Mouse (Mus musculus) splenic B cell, adult 2 months (primary cell): ENCODE results near the gene Dbp.

ENCODE experiments used
- DNase-seq: peaks from one replicate; pipeline ENCODE4 v3.0.0-alpha.2; 2011; ENCODE audit warnings: low read depth, low spot score
- H3K27me3 ChIP-seq: 2 replicates; pipeline ENCODE4 v1.6.1; 2012; ENCODE audit warnings: mild to moderate bottlenecking, low read length, moderate library complexity, mixed read lengths; ENCODE audit not compliant: control insufficient read depth, poor library complexity, insufficient read depth, severe bottlenecking
- H3K36me3 ChIP-seq: 2 replicates; pipeline ENCODE4 v1.6.1; 2012; ENCODE audit warnings: mild to moderate bottlenecking, low read length, moderate library complexity, mixed read lengths; ENCODE audit not compliant: control insufficient read depth, poor library complexity, insufficient read depth, severe bottlenecking

Dbp gene

DNA sequence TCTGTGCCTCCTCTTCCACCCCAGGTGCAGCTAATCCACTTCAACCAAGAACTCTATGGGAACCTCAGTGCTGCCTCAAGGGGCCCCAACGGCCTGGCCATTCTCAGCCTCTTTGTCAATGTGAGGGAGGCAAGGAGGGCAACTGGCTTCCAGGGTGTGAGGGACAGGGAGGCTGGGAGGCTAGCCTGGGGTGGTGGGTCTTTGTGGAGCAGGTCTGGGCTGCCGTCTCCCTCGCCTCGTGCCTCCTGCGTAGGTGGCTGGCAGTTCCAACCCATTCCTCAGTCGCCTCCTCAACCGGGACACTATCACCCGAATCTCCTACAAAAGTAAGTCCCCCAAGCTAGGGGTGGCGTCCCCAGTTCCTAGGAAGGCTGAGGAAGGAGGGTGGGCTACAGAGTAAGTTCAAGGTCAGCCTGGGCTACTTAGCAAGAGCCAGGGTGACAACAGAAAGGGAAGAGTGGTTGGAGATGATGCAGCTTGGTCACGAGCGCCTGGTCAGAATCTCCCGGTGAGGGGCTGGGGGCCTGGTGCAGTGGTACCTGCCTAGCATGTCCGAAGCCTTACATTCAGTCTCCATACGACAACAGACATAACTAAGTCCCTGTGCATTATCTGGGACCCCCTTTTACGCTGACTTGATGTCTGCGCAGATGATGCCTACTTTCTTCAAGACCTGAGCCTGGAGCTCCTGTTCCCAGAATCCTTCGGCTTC, 1.9 kb upstream of the Dbp start:
- Histone ChIP-seq H3K36me3 (no peaks in the 10 kb centered on the region), H3K27me3 (no peaks in the 10 kb centered on the region)
- no peak for DNase-seq

- Histone ChIP-seq H3K36me3 (no peaks in the 10 kb centered on the region), H3K27me3 (no peaks in the 10 kb centered on the region)
- no peak for DNase-seq
Observed at GRCm38 (mm10) chr7:45703521-45704033, 1.3 kb upstream of the Dbp start.

DNA sequence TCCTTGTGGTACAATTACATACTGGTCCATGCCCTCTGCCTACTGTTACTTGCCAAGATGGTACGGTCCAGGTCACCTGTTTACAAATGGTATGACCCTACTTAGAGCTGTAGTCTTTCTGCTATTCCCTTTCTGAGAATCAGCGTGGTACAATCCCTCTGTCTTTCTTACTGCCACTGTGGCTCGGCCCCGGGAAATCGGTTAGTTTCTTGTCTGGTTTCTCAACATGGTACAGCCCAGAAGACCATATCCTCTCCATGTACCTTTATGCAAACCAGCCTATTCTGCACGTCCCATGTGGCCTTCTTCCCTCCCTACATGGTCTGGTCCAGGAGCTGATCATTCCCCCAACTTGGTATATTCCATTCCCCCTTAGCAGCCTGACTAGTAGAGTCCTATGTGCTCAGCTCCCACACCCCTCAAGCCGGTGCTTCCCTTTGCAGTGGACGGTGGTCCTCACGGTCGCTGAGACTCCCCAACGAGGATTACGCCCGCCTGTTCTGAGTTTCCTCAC, 785 bp upstream of the Dbp start:
- peak; percentile 79 for DNase-seq
- no peaks in the 10 kb centered on the region for H3K27me3 ChIP-seq
- H3K36me3 ChIP-seq, result no peaks in the 10 kb centered on the region

DNA sequence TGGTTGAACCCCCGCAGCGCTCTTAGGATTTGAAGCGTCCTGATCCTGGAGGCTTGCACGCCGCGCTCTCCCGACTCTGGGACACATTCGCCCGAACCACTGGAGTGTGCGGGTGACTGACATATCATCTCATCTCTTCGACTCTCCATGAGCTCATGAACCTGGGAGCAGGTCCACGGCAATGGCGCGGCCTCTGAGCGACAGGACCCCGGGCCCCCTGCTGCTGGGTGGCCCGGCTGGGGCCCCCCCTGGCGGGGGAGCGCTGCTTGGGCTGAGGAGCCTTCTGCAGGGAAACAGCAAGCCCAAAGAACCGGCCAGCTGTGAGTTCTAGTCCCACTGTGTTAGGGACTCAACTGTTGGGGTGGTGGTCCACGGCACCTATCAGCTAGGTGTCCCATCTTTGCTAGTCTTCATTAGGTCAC, 566 bp downstream of the Dbp start:
- no peaks in the 10 kb centered on the region for H3K27me3 ChIP-seq
- H3K36me3 ChIP-seq, result peaks cover under 1% of the 10 kb centered on the region; the same call in 1 of the 2 replicates
- DNase-seq, result no peak

GRCm38 (mm10) chr7:45705873-45706281, 989 bp downstream of the Dbp start:
- Histone ChIP-seq H3K27me3 (no peaks in the 10 kb centered on the region), H3K36me3 (peaks cover 3% of the 10 kb centered on the region; the same call in 1 of the 2 replicates)
- peak; percentile 32 for DNase-seq

DNA sequence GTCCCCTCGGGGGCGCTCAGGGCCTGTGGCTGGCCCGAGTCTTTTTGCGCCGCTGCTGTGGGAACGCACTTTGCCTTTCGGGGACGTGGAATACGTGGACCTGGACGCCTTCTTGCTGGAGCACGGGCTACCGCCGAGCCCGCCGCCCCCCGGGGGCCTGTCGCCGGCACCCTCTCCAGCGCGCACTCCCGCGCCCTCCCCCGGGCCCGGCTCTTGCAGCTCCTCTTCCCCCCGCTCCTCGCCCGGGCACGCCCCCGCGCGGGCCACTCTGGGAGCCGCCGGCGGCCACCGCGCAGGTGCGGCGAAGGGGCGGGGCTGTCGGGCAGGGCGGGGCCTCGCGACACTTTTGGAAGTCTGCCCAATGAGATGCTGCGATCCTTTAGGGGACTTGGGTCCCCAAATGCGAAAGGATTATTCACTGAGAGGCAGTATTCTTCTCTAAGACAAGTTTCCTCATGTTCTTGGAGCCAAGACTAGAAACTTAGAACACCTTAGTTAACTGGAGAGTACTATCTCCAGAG, 1.9 kb downstream of the Dbp start:
- Histone ChIP-seq H3K27me3 (no peaks in the 10 kb centered on the region), H3K36me3 (peaks cover 3% of the 10 kb centered on the region; the same call in 1 of the 2 replicates)
- DNase-seq, result peak; percentile 90

DNA sequence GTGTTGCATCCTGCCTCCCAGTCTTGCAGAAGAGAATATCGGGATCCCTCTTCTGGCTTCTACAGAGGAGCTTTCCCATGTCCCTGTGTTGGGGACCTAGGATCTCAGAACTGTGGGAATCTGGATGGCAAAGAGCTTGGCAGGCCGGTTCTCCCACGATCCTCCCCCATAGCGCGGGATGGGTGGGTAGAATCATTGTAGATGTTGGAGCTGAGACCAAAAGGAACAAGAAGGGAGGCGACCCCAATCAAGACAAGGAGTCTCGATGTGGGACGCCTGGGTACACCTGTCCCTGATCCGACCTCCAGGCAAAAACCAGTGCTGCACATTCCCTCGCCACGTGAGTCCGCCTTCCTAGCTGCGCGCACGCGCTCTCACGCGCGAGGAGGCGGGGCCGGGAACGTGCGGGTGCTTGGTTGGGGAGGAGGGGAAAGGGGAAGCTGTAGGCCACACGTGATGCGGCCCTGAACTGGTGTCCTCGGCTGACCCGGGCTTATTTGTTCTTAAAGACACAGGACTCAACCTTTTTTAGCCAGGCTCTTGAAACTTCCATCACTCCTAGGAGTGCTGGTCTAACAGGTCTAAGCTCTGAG, 2.6 kb downstream of the Dbp start:
- DNase-seq, result peak; percentile 96
- Histone ChIP-seq H3K27me3 (no peaks in the 10 kb centered on the region), H3K36me3 (peaks cover 5% of the 10 kb centered on the region)

DNA sequence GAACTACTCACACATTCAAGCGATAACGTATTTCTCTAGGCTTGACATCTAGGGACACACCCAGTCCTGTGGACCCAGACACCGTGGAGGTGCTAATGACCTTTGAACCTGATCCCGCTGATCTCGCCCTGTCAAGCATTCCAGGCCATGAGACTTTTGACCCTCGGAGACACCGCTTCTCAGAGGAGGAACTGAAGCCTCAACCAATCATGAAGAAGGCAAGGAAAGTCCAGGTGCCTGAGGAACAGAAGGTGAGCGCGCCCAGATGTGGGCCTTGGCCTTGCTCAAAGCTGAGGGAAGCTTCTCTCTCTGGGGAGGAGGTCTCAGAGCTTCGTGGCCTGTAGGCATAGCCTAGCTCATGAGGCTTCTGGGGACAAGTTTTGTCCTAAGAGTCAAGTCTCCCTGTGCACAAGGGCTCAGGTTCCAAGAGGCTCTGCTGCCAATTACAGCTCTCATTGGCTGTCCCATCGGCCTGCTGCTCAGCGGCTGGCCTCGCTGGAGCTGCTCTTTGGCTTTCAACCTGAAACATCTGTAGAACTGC, 3.4 kb downstream of the Dbp start:
- DNase-seq, result no peak

DNA sequence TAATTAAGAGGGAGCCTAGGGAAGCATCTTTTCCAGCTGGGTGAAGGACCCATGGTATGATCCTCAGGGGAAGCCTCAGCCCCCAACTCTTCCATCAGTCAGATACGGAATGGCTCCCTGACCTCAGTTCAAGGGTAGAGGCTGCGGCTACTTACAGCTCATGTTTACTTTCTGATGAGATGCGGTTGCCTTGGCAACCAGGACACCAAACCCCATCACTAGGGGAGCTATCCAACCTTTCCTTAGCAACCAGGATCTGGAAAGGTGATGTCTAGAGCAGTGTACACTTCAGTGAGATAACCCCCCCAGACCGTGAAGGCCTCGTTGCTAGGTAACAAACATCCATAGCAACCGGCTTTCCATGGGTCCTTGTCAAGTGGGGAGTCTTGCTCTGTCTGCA, 4.1 kb downstream of the Dbp start:
- Histone ChIP-seq H3K36me3 (peaks cover 9% of the 10 kb centered on the region), H3K27me3 (no peaks in the 10 kb centered on the region)
- peak; percentile 43 for DNase-seq

More for the DNA sequence above, 3.4 kb downstream of the Dbp start:
- Histone ChIP-seq H3K36me3 (peaks cover 8% of the 10 kb centered on the region), H3K27me3 (no peaks in the 10 kb centered on the region)

DNA sequence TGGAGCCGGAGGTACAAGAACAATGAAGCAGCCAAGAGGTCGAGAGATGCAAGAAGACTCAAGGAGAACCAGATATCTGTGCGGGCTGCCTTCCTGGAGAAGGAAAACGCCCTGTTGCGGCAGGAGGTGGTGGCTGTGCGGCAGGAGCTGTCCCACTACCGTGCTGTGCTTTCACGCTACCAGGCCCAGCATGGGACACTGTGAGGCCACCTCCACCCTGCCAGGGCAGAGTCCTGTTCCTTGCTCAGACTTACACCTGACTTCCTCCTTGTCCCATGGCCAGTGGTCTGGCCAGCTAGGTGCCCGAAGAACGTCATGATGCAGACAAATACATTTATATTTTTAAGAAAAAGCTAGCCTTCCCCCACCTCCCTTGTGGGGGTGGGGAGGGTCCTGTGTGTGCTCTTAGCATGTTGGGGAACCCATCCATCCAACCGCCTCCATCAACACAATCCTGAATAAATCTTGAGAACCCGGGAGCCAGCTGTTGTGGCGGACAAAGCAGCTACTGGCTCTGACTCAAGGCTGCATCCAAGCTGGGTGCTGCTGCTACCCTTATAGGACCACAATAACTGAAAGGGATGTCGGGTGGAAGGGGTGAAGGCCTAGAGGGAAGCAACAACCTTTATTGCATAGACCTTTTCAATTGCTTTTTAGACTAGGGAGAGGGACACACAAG, 4.9 kb downstream of the Dbp start:
- peaks cover 9% of the 10 kb centered on the region for H3K36me3 ChIP-seq
- no peak for DNase-seq
- no peaks in the 10 kb centered on the region for H3K27me3 ChIP-seq

- Histone ChIP-seq H3K36me3 (peaks cover 9% of the 10 kb centered on the region), H3K27me3 (no peaks in the 10 kb centered on the region)
- DNase-seq, result no peak
Observed at GRCm38 (mm10) chr7:45710477-45711191, 5.7 kb downstream of the Dbp start.

DNA sequence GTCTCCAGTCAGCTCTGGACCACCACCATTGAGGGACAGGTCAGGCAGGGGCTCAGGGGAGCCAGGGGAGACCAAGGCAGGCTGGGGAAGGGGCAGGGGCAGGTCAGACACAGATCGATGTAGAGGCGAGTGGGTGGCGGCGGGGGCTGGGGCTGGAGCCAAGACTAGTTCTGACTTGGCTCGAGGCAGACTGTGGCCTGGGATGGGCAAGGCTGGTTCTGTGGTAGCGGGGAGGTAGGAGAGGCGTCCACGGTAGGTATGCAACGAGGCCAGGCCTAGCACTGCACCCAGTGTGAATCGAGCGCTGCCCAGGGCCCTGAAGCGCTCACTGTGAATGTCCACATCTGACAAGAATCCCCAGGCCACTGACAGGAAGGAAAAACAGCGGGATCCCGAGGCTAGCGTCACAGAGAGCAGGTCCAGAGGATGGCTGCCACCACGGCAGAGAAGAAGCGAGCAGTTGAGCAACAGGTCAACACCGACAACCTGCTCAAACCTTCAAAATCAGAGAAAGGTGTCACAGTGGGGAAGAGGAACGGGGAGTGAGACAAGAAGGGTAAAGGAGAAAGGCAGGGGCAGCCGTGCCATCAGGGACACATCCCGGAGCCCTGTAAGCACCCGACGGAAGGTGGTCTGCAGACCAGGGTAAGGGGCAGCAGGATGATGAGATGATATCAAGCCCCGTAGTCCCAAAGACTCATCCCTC, 6.6 kb downstream of the Dbp start:
- no peaks in the 10 kb centered on the region for H3K27me3 ChIP-seq
- peaks cover 9% of the 10 kb centered on the region for H3K36me3 ChIP-seq
- no peak for DNase-seq

- H3K36me3 ChIP-seq, result peaks cover 9% of the 10 kb centered on the region
- no peak for DNase-seq
- H3K27me3 ChIP-seq, result no peaks in the 10 kb centered on the region
Observed at GRCm38 (mm10) chr7:45712022-45712757, 7.3 kb downstream of the Dbp start.
